Mouse (Mus musculus): Measurements from ENCODE around the gene Pklr.

DNA sequence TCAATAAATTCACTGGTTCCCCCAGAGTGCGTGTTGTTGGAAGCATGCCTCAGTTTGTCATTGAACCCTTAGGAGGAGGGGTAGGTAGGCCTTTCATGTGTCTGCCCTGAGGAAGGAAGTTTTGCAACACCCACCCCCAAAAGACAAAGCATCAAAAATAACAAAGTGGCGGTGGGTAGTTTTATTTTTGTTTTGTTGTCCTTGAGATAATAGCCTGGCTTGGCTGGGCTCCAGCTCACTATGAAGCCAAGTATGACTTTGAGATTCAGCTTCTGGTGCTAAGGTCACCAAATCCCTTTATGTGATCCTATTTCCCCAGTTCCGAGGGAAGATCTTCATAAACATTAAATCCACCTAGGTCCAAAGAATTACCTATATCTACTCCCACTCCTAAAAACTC lies 11.7 kb upstream of the Pklr start:
- no peak for TF ChIP-seq CTCF (IDR thresholded peaks at IDR 0.05; ENCODE audit: low read depth, low read length)
- no peak for TF ChIP-seq POLR2A (IDR thresholded peaks at IDR 0.05; ENCODE audit: extremely low read depth, insufficient read depth, low read length)
